Mouse (Mus musculus): Measurements from ENCODE around the gene Hist1h2ah.

DNA sequence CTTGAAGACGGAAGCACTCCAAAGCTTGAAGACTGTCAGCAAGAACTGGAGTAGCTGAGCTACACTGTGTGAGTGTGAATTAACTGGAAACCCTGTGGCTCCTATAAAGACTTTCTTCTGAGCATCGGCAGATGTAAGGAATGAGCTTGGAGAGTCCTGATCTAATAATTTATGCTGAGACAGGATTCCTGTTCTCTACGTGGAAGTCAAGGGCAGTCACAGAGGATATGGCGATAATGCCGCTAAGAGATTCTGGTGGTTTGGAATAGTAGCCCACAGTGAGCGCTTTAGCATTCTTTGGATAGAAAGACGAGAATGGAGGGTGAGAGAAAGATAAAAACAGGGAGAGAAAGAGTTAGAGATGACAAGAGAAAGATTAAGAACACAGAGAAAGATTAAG lies 27.5 kb downstream of the Hist1h2ah start:
- TF ChIP-seq POLR2A (IDR thresholded peaks at IDR 0.05; ENCODE audit: insufficient read length, low read depth) = no peak
- no peak for TF ChIP-seq USF1 (IDR thresholded peaks at IDR 0.05; ENCODE audit: low read depth)
- TF ChIP-seq MYOD1 (IDR thresholded peaks at IDR 0.05; ENCODE audit: control insufficient read depth in 1 of 3, insufficient read length in 2 of 3, low read depth in 2 of 3) = no peak
- no peak for TF ChIP-seq MYOG (IDR thresholded peaks at IDR 0.05; ENCODE audit: control insufficient read depth in 1 of 3, insufficient read depth in 1 of 3, insufficient read length in 2 of 3, low read depth in 2 of 3)
- TF ChIP-seq E2F4 (IDR thresholded peaks at IDR 0.05; ENCODE audit: insufficient read depth) = no peak
- no peak for TF ChIP-seq CEBPB (IDR thresholded peaks at IDR 0.05; ENCODE audit: insufficient read depth, poor library complexity, severe bottlenecking)
- no peak for TF ChIP-seq TCF12 (IDR thresholded peaks at IDR 0.05; ENCODE audit: insufficient read depth, poor library complexity, severe bottlenecking)
